Mouse (Mus musculus) regulatory T cell (primary cell): ENCODE measurements around the gene Psg16.
"Not testable (repeated sequence)": the region's sequence is repeated elsewhere in the genome, so short reads cannot be mapped to it uniquely, and the experiment has no call there.

Experiments
- in situ Hi-C: fragments of 300-600 bp; cut with MboI, MseI; formaldehyde crosslinking; loops from one replicate; pipeline ENCODE4 v1.15.1; 2025; ENCODE audit warnings: high pct_unique_total_duplicates

The Psg16 gene

GRCm38 (mm10) chr7:17055287-17055946 lies 18.4 kb upstream of the Psg16 start:
- in situ Hi-C loops: loop anchor here (5.0 kb wide), 1 partner anchor 103 kb away; no protein-coding TSS in a partner anchor

- in situ Hi-C loops: loop anchor here (5.0 kb wide), 1 partner anchor 104 kb away; no protein-coding TSS in a partner anchor
These were observed 17.7 kb upstream of the Psg16 start for GRCm38 (mm10) chr7:17056081-17056581.

GRCm38 (mm10) chr7:17056601-17057523 lies 17.0 kb upstream of the Psg16 start:
- in situ Hi-C loops: loop anchor here (5.0 kb wide), 1 partner anchor 105 kb away; no protein-coding TSS in a partner anchor

DNA sequence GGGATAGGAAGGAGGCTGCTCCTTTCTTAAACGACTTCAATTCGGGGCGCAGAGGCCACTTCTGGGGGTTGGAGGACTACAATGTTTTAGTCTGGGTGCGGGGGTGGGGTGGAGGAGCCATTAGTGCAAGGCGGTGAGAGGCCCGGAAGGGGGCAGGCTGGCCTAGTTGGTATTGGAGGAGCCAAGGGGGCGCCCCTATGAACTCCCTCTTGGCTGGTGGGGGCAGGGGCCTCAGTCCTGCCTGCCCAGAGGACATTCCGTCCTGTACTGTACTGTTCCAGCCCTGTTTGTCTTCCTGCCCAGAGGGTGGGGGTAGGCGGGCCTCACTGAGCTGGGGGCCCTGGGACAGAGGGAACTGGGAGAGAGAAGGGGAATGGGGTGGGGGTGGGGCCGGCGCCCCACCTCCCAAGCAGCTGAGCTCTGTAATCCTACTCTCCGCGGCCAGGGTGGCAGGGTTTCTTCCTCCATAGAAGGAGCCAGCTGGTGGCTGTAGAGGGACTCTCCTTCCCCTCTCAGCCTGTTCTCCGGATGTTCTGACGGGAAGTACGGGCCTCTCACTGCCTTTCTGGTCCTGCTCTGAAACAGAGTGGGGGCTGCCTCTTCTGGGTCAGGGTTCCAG lies 15.7 kb upstream of the Psg16 start:
- in situ Hi-C loops: loop anchor here (5.0 kb wide), 1 partner anchor 106 kb away; no protein-coding TSS in a partner anchor

GRCm38 (mm10) chr7:17058816-17059462 lies 14.9 kb upstream of the Psg16 start:
- in situ Hi-C loops: loop anchor here (5.0 kb wide), 1 partner anchor 107 kb away; no protein-coding TSS in a partner anchor

GRCm38 (mm10) chr7:17059463-17059844 lies 14.4 kb upstream of the Psg16 start:
- in situ Hi-C loops: loop anchor here (5.0 kb wide), 1 partner anchor 107 kb away; no protein-coding TSS in a partner anchor

DNA sequence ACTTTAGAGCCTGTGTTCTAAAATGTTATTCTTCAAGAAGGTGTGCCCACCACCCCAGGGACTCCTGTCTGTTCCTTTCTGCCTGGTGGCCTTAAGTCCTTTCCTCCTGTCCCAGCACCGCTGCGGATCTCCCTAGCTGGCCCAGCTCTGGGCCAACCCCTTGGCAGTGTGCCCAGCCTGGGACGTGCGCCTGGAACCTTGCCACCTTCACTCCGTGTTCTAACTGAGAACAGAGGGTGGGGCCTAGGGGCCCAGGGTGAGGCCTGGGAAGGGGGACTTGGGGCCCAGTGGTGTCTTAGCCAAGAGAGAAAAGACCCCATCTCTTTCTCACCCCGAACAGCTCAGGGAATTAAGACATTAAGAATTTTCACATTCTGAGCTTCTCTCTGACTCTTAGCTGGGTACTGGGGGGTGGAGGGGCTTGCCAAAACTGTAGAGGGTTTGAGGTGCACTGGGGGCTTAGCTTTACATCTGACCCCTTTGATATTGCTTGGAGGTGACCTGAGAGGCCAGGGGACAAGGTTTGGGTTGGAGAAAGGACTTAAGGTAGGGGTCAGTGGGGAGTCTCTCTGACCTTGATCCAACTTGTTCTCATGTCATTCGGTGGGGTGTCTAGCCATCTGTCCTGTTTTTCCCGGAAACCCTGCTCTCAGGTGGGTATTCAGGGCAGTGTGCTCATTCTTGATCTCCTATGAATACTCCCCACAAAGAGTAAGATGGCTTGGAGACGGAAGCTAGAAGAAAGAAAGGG lies 13.6 kb upstream of the Psg16 start:
- in situ Hi-C loops: no loop called here

- in situ Hi-C loops: no loop called here
These were observed 12.8 kb upstream of the Psg16 start for GRCm38 (mm10) chr7:17060782-17061605.

- in situ Hi-C loops: no loop called here
These were observed 11.5 kb upstream of the Psg16 start, which contains the start of gene Hif3a for GRCm38 (mm10) chr7:17062389-17062788. TSS of gene Hif3a (minus strand) at chr7:17062427.

- in situ Hi-C loops: no loop called here
These were observed 11.0 kb upstream of the Psg16 start for GRCm38 (mm10) chr7:17062845-17063244.

- in situ Hi-C loops: no loop called here
These were observed 8.2 kb upstream of the Psg16 start for GRCm38 (mm10) chr7:17065620-17066019.

GRCm38 (mm10) chr7:17066412-17066811 lies 7.4 kb upstream of the Psg16 start:
- in situ Hi-C loops: no loop called here

GRCm38 (mm10) chr7:17067000-17067399 lies 6.8 kb upstream of the Psg16 start:
- in situ Hi-C loops: no loop called here

DNA sequence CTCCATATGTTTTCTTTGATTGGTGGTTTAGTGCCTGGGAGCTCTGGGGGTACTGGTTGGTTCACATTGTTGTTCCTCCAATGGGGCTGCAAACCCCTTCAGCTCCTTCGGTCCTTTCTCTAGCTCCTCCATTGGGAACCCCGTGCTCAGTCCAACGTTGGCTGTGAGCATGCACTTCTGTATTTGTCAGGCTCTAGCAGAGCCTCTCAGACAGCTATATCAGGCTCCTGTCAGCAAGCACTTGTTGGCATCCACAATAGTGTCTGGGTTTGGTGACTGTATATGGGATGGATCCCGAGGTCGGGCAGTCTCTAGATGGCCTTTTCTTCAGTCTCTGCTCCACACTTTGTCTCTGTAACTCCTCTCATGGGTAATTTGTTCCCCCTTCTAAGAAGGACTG lies 6.2 kb upstream of the Psg16 start:
- in situ Hi-C loops: not testable (repeated sequence)

DNA sequence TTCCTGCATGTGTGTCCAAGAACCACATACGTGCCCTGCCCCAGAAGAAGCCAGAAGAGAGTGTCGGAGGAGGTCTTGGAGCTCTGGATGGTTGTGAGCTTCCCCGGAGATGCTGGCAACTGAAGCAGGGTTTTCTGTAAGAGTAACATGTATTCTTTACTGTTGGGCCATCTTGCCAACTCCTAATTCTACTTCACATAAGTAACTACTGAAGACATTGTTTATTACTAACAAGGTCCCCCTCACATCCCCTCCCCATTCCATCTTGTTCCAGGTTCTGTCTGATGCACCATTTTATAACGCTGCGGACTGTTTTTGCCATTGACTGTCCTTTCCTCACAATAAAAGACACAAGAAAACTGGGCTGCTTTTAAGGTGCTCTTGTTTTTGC lies 332 bp upstream of the Psg16 start:
- in situ Hi-C loops: loop anchor here (10.0 kb wide), 1 partner anchor 1169 kb away; no protein-coding TSS in a partner anchor

DNA sequence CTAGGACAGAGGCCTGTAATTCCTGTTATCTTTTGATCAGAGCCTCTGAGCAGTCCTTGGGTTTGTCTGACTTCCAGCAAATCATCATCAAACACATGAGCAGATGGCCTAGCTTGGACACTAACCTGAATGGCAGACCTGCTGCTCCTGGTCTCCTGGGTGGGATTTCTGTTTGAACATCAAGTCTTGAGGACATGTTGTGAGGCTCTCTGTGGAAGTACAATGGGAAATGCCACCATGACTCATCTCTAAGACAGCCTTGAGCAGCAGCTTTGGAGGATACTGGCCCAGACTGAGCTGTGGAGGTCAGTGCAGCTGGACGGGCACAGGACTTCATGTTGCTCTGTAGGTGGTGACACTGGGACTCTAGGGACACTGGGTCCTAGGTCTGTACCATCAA lies 2.7 kb downstream of the Psg16 start:
- in situ Hi-C loops: loop anchor here (10.0 kb wide), 1 partner anchor 1172 kb away; no protein-coding TSS in a partner anchor

GRCm38 (mm10) chr7:17078076-17078654 lies 4.3 kb downstream of the Psg16 start:
- in situ Hi-C loops: loop anchor here (10.0 kb wide), 1 partner anchor 1173 kb away; no protein-coding TSS in a partner anchor

DNA sequence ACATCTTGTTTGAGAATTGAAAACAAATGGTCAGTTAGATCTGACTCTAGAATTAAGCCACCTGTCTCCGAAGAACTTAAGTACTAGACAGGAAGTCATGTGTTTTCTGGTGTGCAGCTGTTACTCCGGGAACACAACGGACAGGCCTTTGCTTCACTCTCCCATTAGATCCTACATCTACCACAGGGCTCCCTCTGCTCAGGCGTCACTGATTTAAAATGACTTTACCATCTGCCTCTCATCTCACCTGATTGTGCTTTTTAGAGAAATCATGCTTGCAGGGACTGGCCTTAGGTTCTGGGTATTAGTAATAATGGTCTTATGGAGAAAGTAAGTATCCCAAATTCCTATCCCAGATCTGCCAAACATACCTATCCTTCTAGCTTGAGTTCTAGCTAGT lies 8.9 kb downstream of the Psg16 start:
- in situ Hi-C loops: no loop called here

DNA sequence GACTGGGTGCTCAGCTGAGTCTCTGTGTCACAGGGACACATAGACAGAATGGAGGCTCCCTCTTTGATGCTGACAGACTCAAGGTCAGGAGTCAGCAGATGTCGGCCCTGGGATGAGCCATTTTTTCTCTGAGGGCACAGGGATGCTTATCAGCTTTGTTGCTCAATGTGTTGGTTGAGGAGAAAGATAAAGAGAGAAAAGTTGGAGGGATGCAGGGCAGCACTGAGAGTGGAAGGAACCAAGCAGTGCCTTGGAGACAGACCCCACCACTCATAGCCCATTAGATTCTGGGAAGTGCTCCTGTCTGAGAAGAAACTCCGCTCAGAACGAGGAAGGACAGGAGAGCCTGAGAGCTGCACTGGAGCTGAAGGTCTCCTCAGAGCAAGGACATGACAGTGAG lies 13.9 kb downstream of the Psg16 start:
- in situ Hi-C loops: no loop called here
